Mouse (Mus musculus): ENCODE data around the gene Lingo3.
A peak's percentile ranks its signal among the peaks of the same experiment; 100 is the strongest.
"Not testable (repeated sequence)": the region's sequence is repeated elsewhere in the genome, so short reads cannot be mapped to it uniquely, and the experiment has no call there.

The Lingo3 gene

GRCm38 (mm10) chr10:80819406-80819805 lies 24.4 kb downstream of the Lingo3 start:
- DNase-seq: no peak

- DNase-seq: no peak
Measured at GRCm38 (mm10) chr10:80818599-80819281, 25.1 kb downstream of the Lingo3 start.

DNA sequence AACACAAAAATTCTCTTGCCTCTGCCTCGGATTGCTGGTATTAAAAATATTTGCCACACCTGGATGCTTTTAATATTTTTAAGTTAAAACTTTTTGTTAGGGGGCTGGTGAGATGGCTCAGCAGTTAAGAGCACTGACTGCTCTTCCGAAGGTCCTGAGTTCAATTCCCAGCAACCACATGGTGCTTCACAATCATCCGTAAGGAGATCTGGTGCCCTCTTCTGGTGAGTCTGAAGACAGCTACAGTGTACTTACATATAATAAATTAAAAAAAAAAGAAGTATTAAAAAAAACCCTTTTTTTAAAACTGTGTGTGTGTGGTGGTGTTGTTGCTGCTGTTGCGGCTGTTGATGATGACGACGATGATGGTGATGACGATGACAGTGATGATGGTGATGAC lies 25.9 kb downstream of the Lingo3 start:
- not testable (repeated sequence) for DNase-seq

- DNase-seq: no peak
Measured at GRCm38 (mm10) chr10:80817164-80817563, 26.7 kb downstream of the Lingo3 start.

DNA sequence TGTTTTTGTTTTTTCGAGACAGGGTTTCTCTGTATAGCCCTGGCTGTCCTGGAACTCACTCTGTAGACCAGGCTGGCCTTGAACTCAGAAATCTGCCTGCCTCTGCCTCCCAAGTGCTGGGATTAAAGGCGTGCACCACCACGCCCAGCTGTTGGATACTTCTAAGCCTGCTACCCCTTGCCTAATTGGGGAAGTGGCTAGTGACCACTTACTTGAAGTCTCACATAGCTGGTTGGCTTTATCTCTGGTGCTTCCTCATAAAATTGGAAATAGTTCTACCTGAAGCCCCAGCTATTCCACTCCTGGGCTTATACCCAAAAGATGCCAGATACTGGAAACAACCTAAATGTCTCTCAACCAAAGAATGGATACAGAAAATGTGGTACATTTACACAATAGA lies 27.5 kb downstream of the Lingo3 start:
- DNase-seq: not testable (repeated sequence)

- DNase-seq: no peak
Measured at GRCm38 (mm10) chr10:80814800-80815199, 29.0 kb downstream of the Lingo3 start.

DNA sequence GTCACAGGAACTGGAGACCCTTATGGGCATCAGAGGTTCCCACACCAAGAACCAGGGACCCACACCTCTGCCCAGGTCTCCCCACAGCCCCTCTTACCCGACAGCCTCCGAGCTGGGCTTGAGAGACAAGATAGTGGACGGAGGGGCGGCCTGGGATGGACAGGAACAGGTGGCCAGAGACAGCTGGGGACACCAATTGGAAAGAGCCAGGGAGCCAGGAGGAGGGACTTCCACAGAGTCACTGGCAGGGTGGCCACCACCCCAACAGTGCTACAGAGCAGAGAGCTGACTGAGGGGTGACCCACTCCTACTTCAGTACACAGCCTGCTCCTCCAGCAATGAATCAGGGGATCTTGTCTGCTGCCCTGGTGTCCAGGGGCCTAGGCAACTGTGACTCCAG lies 30.5 kb downstream of the Lingo3 start, which contains the start of gene Jsrp1:
Gene Jsrp1 (minus strand): TSS at position 133 of the 400 bp plus-strand sequence.
- no peak for DNase-seq

GRCm38 (mm10) chr10:80812391-80813041 lies 31.3 kb downstream of the Lingo3 start:
- DNase-seq: no peak

- DNase-seq: peak in 1 of 2 experiments; percentile 27
Measured at GRCm38 (mm10) chr10:80810084-80810483, 33.8 kb downstream of the Lingo3 start.

DNA sequence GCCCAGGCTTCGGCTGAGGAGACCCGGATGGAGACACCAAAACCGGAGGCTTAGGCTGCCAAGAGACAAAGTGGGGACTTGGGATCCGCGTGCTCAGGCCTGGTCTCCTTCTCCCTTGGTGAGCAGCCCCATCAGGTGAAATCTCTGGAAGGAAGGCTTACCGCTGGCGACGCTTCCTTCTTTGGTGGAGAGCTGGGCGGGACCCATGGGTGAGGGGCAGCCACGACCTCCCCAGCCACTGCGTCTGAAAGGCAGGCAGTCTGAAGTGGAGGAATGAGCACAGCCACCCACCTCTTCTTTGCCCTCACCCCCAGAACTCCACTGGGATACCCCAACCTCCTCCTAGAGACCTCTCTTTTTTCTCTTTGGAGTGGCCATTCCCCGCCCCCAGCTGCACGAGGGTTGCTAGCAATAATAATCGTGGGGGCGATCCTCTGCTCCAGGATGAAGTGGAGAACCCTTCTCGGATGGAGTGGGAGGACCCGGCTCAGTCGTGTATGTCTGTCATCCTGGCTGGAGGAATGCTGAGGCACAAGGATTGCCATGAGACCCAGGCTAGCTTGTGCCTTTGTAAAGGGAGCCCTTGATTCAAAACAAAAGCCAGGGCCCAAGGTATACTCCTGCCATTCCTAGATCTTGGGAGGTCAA lies 34.7 kb downstream of the Lingo3 start:
- peak; percentile 27 to 32 for DNase-seq

DNA sequence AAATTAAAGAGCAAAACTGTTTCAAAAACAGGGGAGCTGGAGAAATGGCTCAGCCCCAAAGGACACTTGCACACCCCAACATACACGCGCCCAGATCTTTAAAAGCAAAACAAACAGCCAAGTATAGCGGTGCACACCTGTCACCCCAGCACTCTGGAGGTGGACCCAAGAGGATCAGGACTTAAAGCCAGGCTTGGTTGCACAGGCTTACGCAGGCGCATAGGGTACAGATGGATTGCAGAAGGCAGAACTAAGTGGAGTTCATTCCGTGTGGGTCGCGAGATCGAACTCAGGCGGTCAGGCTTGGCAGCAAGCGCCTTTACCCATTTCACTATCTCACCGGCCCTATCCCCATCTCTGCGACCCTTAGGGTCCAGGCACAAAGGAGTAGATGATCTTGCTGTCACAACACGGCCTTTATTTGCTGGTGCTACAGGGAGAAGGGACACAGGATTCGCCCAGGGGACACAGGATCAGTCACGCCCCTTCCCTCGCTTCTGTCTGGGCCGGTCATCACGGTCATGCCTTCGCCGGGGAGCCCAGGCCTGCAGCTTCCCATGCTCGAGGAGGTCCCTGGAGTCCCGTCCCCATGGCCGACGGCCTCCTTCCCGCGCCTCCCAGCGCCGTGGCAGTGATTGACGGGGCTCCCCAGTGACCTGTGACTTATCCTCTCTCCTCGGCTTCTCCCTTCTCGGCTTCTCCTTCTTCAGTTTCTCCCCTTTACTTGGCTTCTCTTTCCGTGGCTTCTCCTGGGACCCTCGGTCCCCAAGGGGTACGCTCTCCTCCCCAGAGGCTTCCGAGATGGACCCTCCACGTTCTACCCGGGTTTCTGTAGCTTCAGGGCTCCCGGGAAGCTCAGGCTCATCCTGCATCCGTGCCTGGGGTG lies 35.5 kb downstream of the Lingo3 start:
- peak; percentile 37 to 45 for DNase-seq

DNA sequence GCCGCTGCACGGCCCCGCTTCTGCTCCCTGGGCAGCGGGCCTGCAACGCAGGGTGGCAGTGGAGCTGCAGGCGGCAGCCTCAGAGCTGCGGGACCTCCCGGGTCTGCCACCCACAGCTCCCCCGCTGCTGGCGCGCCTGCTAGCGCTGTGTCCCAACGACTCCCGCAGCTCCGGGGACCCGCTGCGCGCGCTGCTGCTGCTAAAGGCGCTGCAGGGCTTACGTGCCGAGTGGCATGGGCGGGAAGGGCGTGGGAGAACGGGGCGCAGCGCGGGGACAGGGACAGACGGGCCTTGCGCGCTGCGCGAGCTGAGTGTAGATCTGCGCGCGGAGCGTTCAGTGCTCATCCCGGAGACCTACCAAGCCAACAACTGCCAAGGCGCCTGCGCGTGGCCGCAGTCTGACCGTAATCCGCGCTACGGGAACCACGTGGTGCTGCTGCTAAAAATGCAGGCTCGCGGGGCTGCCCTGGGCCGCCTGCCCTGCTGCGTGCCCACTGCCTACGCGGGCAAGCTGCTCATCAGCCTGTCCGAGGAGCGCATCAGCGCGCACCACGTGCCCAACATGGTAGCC lies 36.7 kb downstream of the Lingo3 start:
- DNase-seq: peak; percentile 91 to 92

DNA sequence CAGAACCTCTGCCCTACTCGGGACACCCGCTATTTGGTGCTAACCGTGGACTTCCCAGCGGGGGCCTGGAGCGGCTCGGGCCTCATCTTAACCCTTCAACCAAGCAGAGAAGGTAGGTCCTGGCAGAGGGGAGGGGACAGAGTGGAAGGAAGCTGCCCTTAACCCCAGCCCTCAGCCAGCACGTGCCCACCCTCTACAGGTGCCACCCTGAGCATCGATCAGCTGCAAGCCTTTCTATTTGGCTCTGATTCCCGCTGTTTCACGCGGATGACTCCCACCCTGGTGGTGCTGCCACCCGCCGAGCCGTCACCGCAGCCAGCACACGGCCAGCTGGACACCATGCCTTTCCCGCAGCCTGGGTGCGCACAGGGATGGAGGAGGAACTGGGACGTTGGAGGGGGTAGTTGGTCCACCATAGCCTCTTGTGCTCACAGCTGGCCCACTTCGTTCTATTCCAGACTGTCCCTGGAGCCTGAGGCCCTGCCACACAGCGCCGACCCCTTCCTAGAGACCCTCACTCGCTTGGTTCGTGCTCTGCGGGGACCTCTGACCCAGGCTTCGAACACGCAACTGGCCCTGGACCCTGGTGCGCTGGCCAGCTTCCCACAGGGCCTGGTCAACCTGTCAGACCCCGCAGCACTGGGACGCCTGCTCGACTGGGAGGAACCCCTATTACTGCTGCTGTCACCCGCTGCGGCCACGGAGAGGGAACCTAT lies 37.3 kb downstream of the Lingo3 start:
- DNase-seq: peak in 1 of 2 experiments; percentile 60

DNA sequence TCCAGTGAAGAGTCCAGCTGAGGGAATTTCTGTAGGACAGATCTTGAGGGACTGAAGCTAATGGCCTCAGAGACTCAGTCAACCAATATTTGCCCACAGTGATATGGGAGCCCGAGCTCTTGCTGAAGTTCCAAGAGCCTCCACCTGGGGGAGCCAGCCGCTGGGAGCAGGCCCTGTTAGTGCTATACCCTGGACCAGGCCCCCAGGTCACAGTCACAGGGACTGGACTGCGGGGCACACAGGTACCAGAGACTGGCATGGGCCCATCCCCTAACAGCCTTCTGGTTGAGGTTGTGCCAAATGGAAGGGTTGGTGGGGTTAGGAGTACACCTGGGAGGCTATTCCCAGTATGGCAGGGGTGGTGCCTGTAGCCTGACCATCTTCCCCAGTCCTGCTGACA lies 37.9 kb downstream of the Lingo3 start:
- peak; percentile 92 to 95 for DNase-seq

DNA sequence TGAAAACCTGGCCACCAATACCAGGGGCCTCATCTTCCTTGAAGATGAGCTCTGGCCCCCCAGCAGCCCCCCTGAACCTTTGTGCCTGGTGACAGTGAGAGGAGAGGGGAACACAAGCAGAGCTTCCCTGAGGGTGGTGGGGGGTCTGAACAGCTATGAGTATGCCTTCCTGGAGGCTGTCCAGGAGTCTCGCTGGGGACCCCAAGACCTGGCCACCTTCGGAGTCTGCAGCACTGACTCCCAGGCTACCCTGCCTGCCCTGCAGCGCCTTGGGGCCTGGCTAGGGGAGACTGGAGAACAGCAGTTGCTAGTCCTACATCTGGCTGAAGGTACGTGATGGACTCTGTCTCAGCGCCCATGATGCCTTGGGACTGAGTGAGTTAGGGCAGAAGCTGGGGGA lies 38.5 kb downstream of the Lingo3 start:
- DNase-seq: peak; percentile 16 to 47

- DNase-seq: peak; percentile 13 to 24
Measured at GRCm38 (mm10) chr10:80804916-80805315, 38.9 kb downstream of the Lingo3 start, which contains the start of gene Amh. Gene Amh (plus strand): TSS chr10:80805243.

DNA sequence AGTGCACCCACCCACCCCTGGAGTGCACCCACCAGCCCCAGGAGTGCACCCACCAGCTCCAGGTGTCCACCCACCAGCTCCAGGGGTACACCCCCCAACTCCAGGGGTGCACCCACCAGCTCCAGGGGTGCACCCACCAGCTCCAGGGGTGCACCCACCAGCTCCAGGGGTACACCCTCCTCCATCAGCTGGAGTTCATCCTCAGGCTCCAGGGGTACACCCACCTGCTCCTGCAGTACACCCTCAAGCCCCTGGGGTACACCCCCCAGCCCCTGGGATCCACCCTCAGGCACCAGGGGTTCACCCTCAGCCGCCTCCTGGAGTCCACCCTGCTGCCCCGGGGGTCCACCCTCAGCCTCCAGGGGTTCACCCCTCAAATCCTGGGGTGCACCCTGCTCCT lies 39.5 kb downstream of the Lingo3 start:
- DNase-seq: peak; percentile 10 to 35

DNA sequence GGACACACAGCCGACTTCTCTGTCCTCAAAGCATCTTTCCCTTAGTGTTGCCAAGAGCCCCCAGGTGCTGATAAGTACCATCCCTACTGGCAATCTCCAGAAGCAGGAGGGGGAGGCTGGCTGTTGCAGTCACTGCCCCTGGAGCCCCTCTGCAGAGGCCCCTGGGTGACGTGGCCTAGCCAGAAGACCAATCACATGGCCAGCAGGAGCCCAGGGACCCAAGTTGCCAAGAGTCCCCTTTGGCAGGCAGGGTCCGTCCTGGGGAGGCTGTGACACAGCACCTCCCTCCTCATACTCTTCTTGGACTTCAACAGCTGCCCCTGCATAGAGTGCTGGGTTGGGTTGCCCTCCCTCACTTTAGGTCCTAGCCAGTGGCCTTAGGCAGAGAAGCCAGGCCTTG lies 40.8 kb downstream of the Lingo3 start:
- DNase-seq: no peak

DNA sequence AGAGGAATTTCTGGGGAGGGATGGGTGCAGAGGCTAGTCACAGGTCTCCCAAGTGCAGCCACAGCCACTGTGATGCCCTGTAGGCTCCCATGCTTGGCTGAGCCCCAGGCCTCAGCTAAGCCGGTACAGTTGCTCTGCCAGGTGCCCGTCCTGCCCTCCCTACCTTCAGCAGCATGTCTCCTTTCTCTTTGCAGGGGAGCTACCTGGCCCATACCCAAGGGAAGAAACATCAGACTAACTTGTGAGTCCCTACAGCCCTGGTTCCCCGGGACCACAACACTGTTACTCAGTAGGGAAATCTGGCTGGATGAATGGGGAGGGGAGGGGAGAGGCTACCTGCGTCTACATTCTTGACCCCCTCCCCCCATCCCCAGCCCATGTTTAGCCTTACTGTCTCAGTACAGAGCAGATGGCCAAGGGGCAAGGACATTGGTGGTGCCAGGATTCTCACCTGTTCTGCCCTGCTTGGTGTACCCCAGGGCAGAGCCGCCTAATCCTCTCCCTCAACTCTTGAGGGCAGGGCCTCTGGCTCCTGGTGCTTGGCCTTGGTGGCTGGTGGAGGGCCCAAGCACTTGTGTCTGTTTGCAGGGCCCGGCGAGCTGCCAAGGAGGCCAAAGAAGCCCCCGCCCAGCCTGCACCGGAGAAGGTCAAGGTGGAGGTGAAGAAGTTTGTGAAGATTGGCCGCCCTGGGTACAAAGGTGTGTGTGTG lies 41.5 kb downstream of the Lingo3 start:
- peak; percentile 30 to 47 for DNase-seq

DNA sequence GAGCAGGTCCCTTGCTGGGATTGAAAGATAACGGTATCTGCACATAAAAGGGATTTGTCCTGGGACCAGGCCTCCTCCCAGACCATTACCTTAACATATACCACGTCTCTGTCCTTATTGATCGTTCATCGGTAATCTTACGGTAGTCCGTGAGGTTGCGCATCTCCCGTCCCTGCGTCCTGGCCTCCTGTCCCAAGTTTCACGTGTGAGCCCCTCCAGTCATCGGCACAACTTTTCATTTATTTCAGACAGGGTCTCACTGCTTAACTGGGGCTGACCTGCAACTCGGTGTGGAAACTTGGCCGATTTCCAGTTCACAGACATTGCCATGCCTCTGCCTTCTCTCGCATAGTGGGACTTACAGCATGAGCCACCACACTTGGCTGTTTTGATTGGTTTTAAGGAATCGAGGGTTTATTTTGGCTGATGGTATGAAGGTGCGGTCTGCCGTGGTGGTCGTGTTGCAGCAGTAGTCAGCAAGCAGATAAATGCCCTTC lies 44.7 kb downstream of the Lingo3 start:
- peak in 1 of 2 experiments; percentile 30 for DNase-seq
